Mouse (Mus musculus) intestine, embryonic 14.5 days (tissue): ENCODE measurements around the gene Olfr90. TPM values are rescaled to one million over a fixed set of nuclear protein-coding genes. Genes with fewer than 3 reads are reported as not detected.
A peak's percentile ranks its signal among the peaks of the same experiment; 100 is the strongest.

Experiments used
- ATAC-seq: fragments of 200-750 bp; cut with Nextera tagmentation; replicated peaks from 2 replicates; pipeline ENCODE4 v1.8.0; 2017; ENCODE audit warnings: low read depth, moderate number of reproducible peaks, moderate TSS enrichment, moderate library complexity; ENCODE audit not compliant: low FRiP score, low TSS enrichment
- DNase-seq: peaks from one replicate; pipeline ENCODE4 v3.0.0-alpha.2; 2018; ENCODE audit warnings: low spot score
- H3K27ac ChIP-seq: fragments of 300-500 bp; sonication (generic); 2 replicates; pipeline ENCODE4 v1.5.1; 2014; ENCODE audit warnings: low read depth, mild to moderate bottlenecking, control low read depth
- H3K27me3 ChIP-seq: fragments of 300-500 bp; sonication (generic); replicated peaks from 2 replicates; pipeline ENCODE4 v1.6.1; 2014; ENCODE audit warnings: low read length, control low read depth; ENCODE audit not compliant: control insufficient read depth, insufficient read depth
- H3K36me3 ChIP-seq: fragments of 300-500 bp; sonication (generic); 2 replicates; pipeline ENCODE4 v1.6.1; 2014; ENCODE audit warnings: low read length, control low read depth; ENCODE audit not compliant: control insufficient read depth, insufficient read depth
- H3K4me1 ChIP-seq: fragments of 300-500 bp; sonication (generic); replicated peaks from 2 replicates; pipeline ENCODE4 v1.6.1; 2014; ENCODE audit warnings: low read length, control low read depth, mixed read lengths; ENCODE audit not compliant: control insufficient read depth, insufficient read depth
- H3K4me2 ChIP-seq: fragments of 300-500 bp; sonication (generic); 2 replicates; pipeline ENCODE4 v1.6.1; 2014; ENCODE audit warnings: low read length
- H3K4me3 ChIP-seq: fragments of 300-500 bp; sonication (generic); 2 replicates; pipeline ENCODE4 v1.5.1; 2014; ENCODE audit warnings: low read depth, low read length, control low read depth, mixed read lengths
- H3K9ac ChIP-seq: fragments of 300-500 bp; sonication (generic); 2 replicates; pipeline ENCODE4 v1.6.1; 2014; ENCODE audit warnings: mild to moderate bottlenecking, low read length
- H3K9me3 ChIP-seq: fragments of 300-500 bp; sonication (generic); 2 replicates; pipeline ENCODE4 v1.6.1; 2016; ENCODE audit warnings: low read length, control low read depth; ENCODE audit not compliant: control insufficient read depth
- WGBS: fragments of 180-500 bp; shearing (Covaris S2); extraction: QIAGEN DNeasy Blood & Tissue Kit; methylation state at CpG from one replicate; pipeline ENCODE4 v1.1.7; 2014; 5-methylcytosine and 5-hydroxymethylcytosine counted together
- polyA plus RNA-seq: library from polyadenylated mRNA; unstranded; fragments of >200 nt; fragmentation: Nextera tagmentation; extraction: Ambion mirVana; gene quantifications from 2 replicates; pipeline ENCODE4 v1.2.1, GENCODE M21; 2014

The Olfr90 gene
- polyA plus RNA-seq, 1 experiment from 2014 or later: not detected

DNA sequence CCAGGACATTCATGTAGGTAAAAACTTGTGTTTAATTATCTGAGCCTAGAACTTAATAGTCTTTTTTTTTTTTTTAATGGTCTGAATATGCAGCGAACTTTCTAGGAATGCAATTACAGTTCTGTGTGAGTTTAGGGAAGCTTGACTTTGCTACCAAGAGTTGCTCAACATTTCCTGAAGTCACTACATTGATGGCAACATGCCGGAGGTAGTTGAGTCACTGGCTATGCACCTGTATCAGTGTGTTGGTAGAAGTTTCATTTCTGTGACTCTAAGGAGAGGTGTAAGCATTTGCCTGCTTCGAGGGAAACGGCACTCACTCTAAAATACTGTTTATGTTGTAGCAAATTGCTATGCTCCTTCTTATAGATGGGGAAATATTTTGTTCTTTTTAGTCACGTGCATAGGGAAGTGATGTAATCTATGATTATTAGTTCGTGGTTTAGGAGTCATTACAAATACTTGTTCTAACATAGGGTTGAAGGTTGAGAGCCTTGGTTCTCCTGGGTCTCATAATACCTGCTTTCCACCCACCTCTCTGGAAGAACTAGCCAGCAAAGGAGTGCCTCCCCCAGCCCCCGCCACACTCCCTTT lies 43.6 kb downstream of the Olfr90 start:
- Histone ChIP-seq H3K9me3 (no peaks in the 10 kb centered on the region), H3K4me2 (peak overlapping the region; percentile 88), H3K27ac (peak overlapping the region; percentile 33; the same call in 1 of the 2 replicates), H3K27me3 (no peaks in the 10 kb centered on the region), H3K9ac (peak overlapping the region; percentile 88), H3K4me1 (peaks cover 10% of the 10 kb centered on the region), H3K4me3 (peak overlapping the region; percentile 74), H3K36me3 (no peaks in the 10 kb centered on the region)
- DNase-seq: no peak
- 69% methylated on average over 7 of the region's 7 CpGs for WGBS
- no peak for ATAC-seq

DNA sequence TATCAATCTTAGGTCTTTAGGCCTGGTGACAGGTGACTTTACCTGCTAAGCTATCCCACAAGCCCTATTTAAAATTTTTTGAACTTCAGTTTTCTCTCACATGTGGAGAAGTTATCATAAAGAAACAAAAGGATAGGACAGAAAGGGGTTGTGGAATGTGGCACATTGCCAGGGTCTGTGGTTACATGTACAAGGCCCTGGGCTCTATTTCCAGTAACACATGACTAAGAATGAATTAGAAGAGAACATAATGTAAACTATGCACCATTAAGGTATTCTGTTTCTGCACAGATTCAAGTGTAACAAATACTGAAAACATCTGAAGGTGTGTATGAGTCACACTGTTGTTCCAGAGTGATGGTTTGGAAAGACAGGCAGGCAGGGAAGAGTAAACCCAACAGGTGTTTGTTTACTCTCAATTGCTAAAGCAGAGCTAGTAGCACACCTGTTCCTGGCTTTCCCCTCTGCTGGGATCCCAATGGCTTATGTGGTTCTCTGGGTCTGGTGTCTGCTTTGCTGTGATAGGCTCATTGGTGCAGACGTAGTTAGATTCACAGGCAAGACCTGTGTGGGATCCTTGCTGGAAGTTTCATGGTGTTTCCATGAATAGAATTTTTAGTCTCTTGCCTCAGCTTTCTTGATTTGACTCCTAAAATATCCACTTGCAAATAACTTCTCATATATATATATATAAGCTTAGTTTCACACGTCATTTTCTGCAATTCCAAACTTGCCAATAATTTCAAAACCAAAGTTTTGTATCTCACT lies 49.0 kb downstream of the Olfr90 start:
- no peaks in the 10 kb centered on the region for H3K9me3 ChIP-seq
- H3K27ac ChIP-seq: no peak overlapping the region
- no peak overlapping the region for H3K4me3 ChIP-seq
- ATAC-seq (no peak), DNase-seq (no peak)
- WGBS: 79% methylated on average over 2 of the region's 2 CpGs
- no peaks in the 10 kb centered on the region for H3K27me3 ChIP-seq
- H3K4me2 ChIP-seq: no peak overlapping the region
- no peaks in the 10 kb centered on the region for H3K4me1 ChIP-seq
- H3K9ac ChIP-seq: no peak overlapping the region
- no peaks in the 10 kb centered on the region for H3K36me3 ChIP-seq

Other genes with a start within 250 kb of the Olfr90 start
- gene Trim15, start 221.3 kb downstream of the Olfr90 start, polyA plus RNA-seq: 1.2 and 1.3 TPM in 2 replicates
- 0.97 and 1.6 TPM in 2 replicates for gene Trim10, start 218.9 kb downstream of the Olfr90 start, polyA plus RNA-seq
- gene Trim40, start 198.4 kb downstream of the Olfr90 start, polyA plus RNA-seq: 0.11 and 0.78 TPM in 2 replicates
- 21.4 and 25.7 TPM in 2 replicates for gene Trim31, start 190.4 kb downstream of the Olfr90 start, polyA plus RNA-seq
- 1.3 and 1.5 TPM in 2 replicates for gene Rnf39, start 145.6 kb downstream of the Olfr90 start, polyA plus RNA-seq
- 120 and 132 TPM in 2 replicates for gene Ppp1r11, start 136.8 kb downstream of the Olfr90 start, polyA plus RNA-seq
- 88.7 and 91.2 TPM in 2 replicates for gene Znrd1, start 129.9 kb downstream of the Olfr90 start, polyA plus RNA-seq
- gene Znrd1as, start 129.9 kb downstream of the Olfr90 start, polyA plus RNA-seq: 4.9 and 6.6 TPM in 2 replicates
- not detected in 2 replicates for gene 2410137M14Rik, start 107.3 kb downstream of the Olfr90 start, polyA plus RNA-seq
- 0.16 and 0.51 TPM in 2 replicates for gene H2-M5, start 99.0 kb downstream of the Olfr90 start, polyA plus RNA-seq
- 78.3 and 85.0 TPM in 2 replicates for gene Zfp57, start 87.3 kb downstream of the Olfr90 start, polyA plus RNA-seq
- gene Mog, start 65.1 kb downstream of the Olfr90 start, polyA plus RNA-seq: 0.14 and 0.24 TPM in 2 replicates
- 12.6 and 13.7 TPM in 2 replicates for gene Gabbr1, start 42.5 kb downstream of the Olfr90 start, polyA plus RNA-seq
- gene Olfr91, start 9.8 kb upstream of the Olfr90 start, polyA plus RNA-seq: not detected in 2 replicates
- gene Olfr92, start 31.6 kb upstream of the Olfr90 start, polyA plus RNA-seq: not detected in 2 replicates
- not detected in 2 replicates for gene Olfr93, start 73.0 kb upstream of the Olfr90 start, polyA plus RNA-seq
- not detected in 2 replicates for gene Ubd, start 105.4 kb upstream of the Olfr90 start, polyA plus RNA-seq
- not detected in 2 replicates for gene Olfr94, start 112.5 kb upstream of the Olfr90 start, polyA plus RNA-seq
- gene Olfr95, start 124.6 kb upstream of the Olfr90 start, polyA plus RNA-seq: not detected in 2 replicates
- not detected in 2 replicates for gene Olfr96, start 131.6 kb upstream of the Olfr90 start, polyA plus RNA-seq
- not detected in 2 replicates for gene Olfr97, start 148.8 kb upstream of the Olfr90 start, polyA plus RNA-seq
- gene Olfr98, start 175.2 kb upstream of the Olfr90 start, polyA plus RNA-seq: not detected in 2 replicates
- gene H2-M3, start 181.7 kb upstream of the Olfr90 start, polyA plus RNA-seq: 4.6 and 5.4 TPM in 2 replicates
- gene Olfr99, start 195.0 kb upstream of the Olfr90 start, polyA plus RNA-seq: not detected in 2 replicates
- not detected in 2 replicates for gene Olfr101, start 215.8 kb upstream of the Olfr90 start, polyA plus RNA-seq
- gene Olfr102, start 228.6 kb upstream of the Olfr90 start, polyA plus RNA-seq: not detected in 2 replicates